8 mouse cellular contexts compared by ENCODE assay signal in the genomic region with DNA sequence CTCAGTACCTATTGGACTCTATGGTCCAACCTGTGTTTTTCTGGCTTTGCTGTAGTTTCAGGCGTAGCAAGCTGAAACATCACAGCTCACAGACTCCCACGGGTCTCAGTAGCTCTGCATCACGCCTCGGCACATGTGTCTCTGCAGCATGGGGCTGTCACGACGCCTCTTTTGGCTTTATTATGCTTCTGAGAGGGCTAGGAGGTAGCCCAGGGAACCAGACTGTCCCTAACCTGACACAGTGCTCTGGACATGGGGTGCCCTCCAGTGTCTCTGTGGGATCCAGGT. TPM values are rescaled to one million over a fixed set of nuclear protein-coding genes. Genes with fewer than 3 reads are reported as not detected.
DNase-seq lines count a peak whose midpoint lies in the region; ATAC-seq and TF ChIP-seq lines count a peak whose summit lies in the region.

No protein-coding gene starts in this region.

- no peaks in the 10 kb centered on the region for H3K27me3 ChIP-seq in heart, embryonic 13.5 days (replicated peaks)
- no peaks in the 10 kb centered on the region for H3K27me3 ChIP-seq in C2C12 (ENCODE audit: control insufficient read depth, insufficient read depth, insufficient read length)
- no peaks in the 10 kb centered on the region for H3K27me3 ChIP-seq in forebrain, embryonic 14.5 days (replicated peaks; ENCODE audit: control insufficient read depth, insufficient read depth, low read length)
- no peaks in the 10 kb centered on the region for H3K27me3 ChIP-seq in limb, embryonic 11.5 days (ENCODE audit: control insufficient read depth, insufficient read depth, low read length)
- no peaks in the 10 kb centered on the region for H3K27me3 ChIP-seq in splenic B cell, adult 2 months (ENCODE audit: control insufficient read depth, insufficient read depth, low read length, poor library complexity, severe bottlenecking)

- ATAC-seq in heart, embryonic 13.5 days (ENCODE audit: extremely low read depth, insufficient number of reproducible peaks, low FRiP score, low TSS enrichment) = no peak
- ATAC-seq in forebrain, embryonic 14.5 days = no peak
- no peak for ATAC-seq in limb, embryonic 11.5 days (ENCODE audit: insufficient number of reproducible peaks, low FRiP score, low TSS enrichment, low read depth)
- no peak for ATAC-seq in granulocyte monocyte progenitor cell, adult 5-6 weeks (replicated peaks; ENCODE audit: poor library complexity, severe bottlenecking)

- peaks cover 51% of the 10 kb centered on the region for H3K36me3 ChIP-seq in heart, embryonic 13.5 days
- peaks cover 23% of the 10 kb centered on the region for H3K36me3 ChIP-seq in C2C12 (ENCODE audit: control insufficient read depth, insufficient read depth)
- peaks cover 35% of the 10 kb centered on the region for H3K36me3 ChIP-seq in forebrain, embryonic 14.5 days (ENCODE audit: control insufficient read depth, insufficient read depth, low read length)
- peaks cover 25% of the 10 kb centered on the region for H3K36me3 ChIP-seq in limb, embryonic 11.5 days (ENCODE audit: control insufficient read depth, insufficient read depth, low read length)
- H3K36me3 ChIP-seq in splenic B cell, adult 2 months (ENCODE audit: control insufficient read depth, insufficient read depth, low read length, poor library complexity, severe bottlenecking) = peaks cover 8% of the 10 kb centered on the region

- H3K4me1 ChIP-seq in heart, embryonic 13.5 days = peaks cover 53% of the 10 kb centered on the region
- peaks cover 19% of the 10 kb centered on the region; the same call in 1 of the 2 replicates for H3K4me1 ChIP-seq in forebrain, embryonic 14.5 days (ENCODE audit: control insufficient read depth, insufficient read depth, low read length)
- peaks cover 33% of the 10 kb centered on the region for H3K4me1 ChIP-seq in limb, embryonic 11.5 days (ENCODE audit: control insufficient read depth, insufficient read depth, low read length)

- H3K9ac ChIP-seq in heart, embryonic 13.5 days = peak overlapping the region; percentile 98
- H3K9ac ChIP-seq in forebrain, embryonic 14.5 days (ENCODE audit: low read length) = 0 out of 2 replicates have a peak overlapping the region, but pooled peaks have one; percentile 0
- peak overlapping the region; percentile 56; the same call in 1 of the 2 replicates for H3K9ac ChIP-seq in limb, embryonic 11.5 days (ENCODE audit: low read length)

- WGBS in heart, embryonic 13.5 days = 52% methylated on average over 6 of the region's 6 CpGs
- WGBS in forebrain, embryonic 14.5 days = 77% methylated on average over 6 of the region's 6 CpGs
- 24% methylated on average over 6 of the region's 6 CpGs for WGBS in limb, embryonic 11.5 days

- H3K79me2 ChIP-seq in C2C12 (ENCODE audit: control insufficient read depth, insufficient read depth) = peaks cover 55% of the 10 kb centered on the region

- peaks cover 29% of the 10 kb centered on the region for H3K79me3 ChIP-seq in C2C12 (ENCODE audit: low read depth)

- DNase-seq in heart, postnatal 25 days (ENCODE audit: low spot score) = no peak
- DNase-seq in forebrain, embryonic 14.5 days (ENCODE audit: low spot score) = no peak
- no peak for DNase-seq in limb, embryonic 11.5 days (ENCODE audit: low spot score)
- peak; percentile 27 for DNase-seq in splenic B cell, adult 2 months (ENCODE audit: low read depth, low spot score)
- DNase-seq in c-Kit-positive CD71-positive TER-119-positive erythroid progenitor cells, embryonic 14.5 days (ENCODE audit: low spot score) = no peak

- peak overlapping the region; percentile 12 for H3ac ChIP-seq in C2C12 (ENCODE audit: control insufficient read depth, insufficient read length, low read depth)

- intact Hi-C loops in heart, postnatal 25 days (cut with DNase I) = loop anchor here (1.0 to 5.0 kb wide), 3 partner anchors 13 to 64 kb away; no protein-coding TSS in a partner anchor

- H3K9me3 ChIP-seq in heart, embryonic 13.5 days = no peaks in the 10 kb centered on the region
- H3K9me3 ChIP-seq in forebrain, embryonic 14.5 days (replicated peaks; ENCODE audit: control insufficient read depth, low read length) = no peaks in the 10 kb centered on the region
- H3K9me3 ChIP-seq in limb, embryonic 11.5 days (ENCODE audit: control insufficient read depth, low read length) = no peaks in the 10 kb centered on the region

- peak overlapping the region; percentile 80 for H3K27ac ChIP-seq in heart, embryonic 13.5 days (replicated peaks)
- no peak overlapping the region for H3K27ac ChIP-seq in forebrain, embryonic 14.5 days (ENCODE audit: low read depth, low read length)
- H3K27ac ChIP-seq in limb, embryonic 11.5 days (replicated peaks; ENCODE audit: low read depth, low read length) = peak overlapping the region; percentile 42; the same call in 1 of the 2 replicates

- no peak for TF ChIP-seq CTCF in C2C12 (IDR thresholded peaks at IDR 0.05; ENCODE audit: control insufficient read depth, insufficient read depth, insufficient read length)

- H3K4me2 ChIP-seq in heart, embryonic 13.5 days = peak overlapping the region; percentile 99
- H3K4me2 ChIP-seq in forebrain, embryonic 14.5 days (ENCODE audit: low read length) = peak overlapping the region; percentile 7; the same call in 1 of the 2 replicates
- H3K4me2 ChIP-seq in limb, embryonic 11.5 days (ENCODE audit: low read depth, severe bottlenecking) = peak overlapping the region; percentile 87

- peak overlapping the region; percentile 95 for H3K4me3 ChIP-seq in heart, embryonic 13.5 days
- no peak overlapping the region for H3K4me3 ChIP-seq in C2C12 (ENCODE audit: insufficient read depth, poor library complexity, severe bottlenecking)
- H3K4me3 ChIP-seq in forebrain, embryonic 14.5 days (ENCODE audit: low read depth, low read length) = no peak overlapping the region
- H3K4me3 ChIP-seq in limb, embryonic 11.5 days (ENCODE audit: low read depth, low read length) = peak overlapping the region; percentile 81

TF ChIP-seq in C2C12, 6 proteins besides CTCF, POLR2A, EP300 and RAD21:
- TF ChIP-seq FOSL1 (IDR thresholded peaks at IDR 0.05; ENCODE audit: insufficient read depth, low read length, poor library complexity, severe bottlenecking) = no peak
- no peak for TF ChIP-seq MYOD1 (IDR thresholded peaks at IDR 0.05; ENCODE audit: control insufficient read depth, insufficient read length, low read depth)
- TF ChIP-seq CEBPB (IDR thresholded peaks at IDR 0.05; ENCODE audit: low read depth) = no peak

RNA-seq across cellular contexts. Expression of a gene that starts 2.9 kb away (rescaled TPM):
- 8.6 and 10.4 TPM in 2 replicates for polyA plus RNA-seq in heart, embryonic 13.5 days (2015; fragmentation: Nextera tagmentation; extraction: Ambion mirVana)
- 10 to 100 TPM; 43.6 to 67.0 TPM for total RNA-seq in heart, postnatal 25 days (2021)
- 11.0 TPM for polyA plus RNA-seq in C2C12 (2012; fragmentation: generic; extraction: Trizol)
- 10.2 and 11.3 TPM in 2 replicates for polyA plus RNA-seq in forebrain, embryonic 14.5 days (2014; fragmentation: Nextera tagmentation; extraction: Ambion mirVana)
- polyA plus RNA-seq in limb, embryonic 11.5 days (2014; fragmentation: Nextera tagmentation; extraction: Ambion mirVana) = 63.4 and 67.4 TPM in 2 replicates
- total RNA-seq in granulocyte monocyte progenitor cell, adult 5-6 weeks (2014; fragmentation: Nextera tagmentation) = 44.7 and 46.2 TPM in 2 replicates
- total RNA-seq in granulocyte monocyte progenitor cell, adult 5-6 weeks (2017) = 13.0 and 14.0 TPM in 2 replicates

RNA-seq across cellular contexts. Expression of a gene that starts 57.9 kb away (rescaled TPM):
- polyA plus RNA-seq in heart, embryonic 13.5 days (2015; fragmentation: Nextera tagmentation; extraction: Ambion mirVana) = 659 and 696 TPM in 2 replicates
- 100 to 1,000 TPM; 296 to 309 TPM for total RNA-seq in heart, postnatal 25 days (2021)
- 72.9 TPM for polyA plus RNA-seq in C2C12 (2012; fragmentation: generic; extraction: Trizol)
- polyA plus RNA-seq in forebrain, embryonic 14.5 days (2014; fragmentation: Nextera tagmentation; extraction: Ambion mirVana) = 718 and 924 TPM in 2 replicates
- polyA plus RNA-seq in limb, embryonic 11.5 days (2014; fragmentation: Nextera tagmentation; extraction: Ambion mirVana) = 1,049 and 1,075 TPM in 2 replicates
- 2,290 and 2,982 TPM in 2 replicates for total RNA-seq in granulocyte monocyte progenitor cell, adult 5-6 weeks (2014; fragmentation: Nextera tagmentation)
- total RNA-seq in granulocyte monocyte progenitor cell, adult 5-6 weeks (2017) = 1,520 and 1,547 TPM in 2 replicates

Comparison
In these comparisons a context has a peak if more than half of its experiments do, and no peak if none do; other contexts are left out.
1. H3K4me2 ChIP-seq: peak in every context shown above with its lines; median percentile 99 in heart, embryonic 13.5 days; 87 in limb, embryonic 11.5 days; 7 in forebrain, embryonic 14.5 days.
2. H3K4me3 ChIP-seq: peak in heart, embryonic 13.5 days (single experiment) and limb, embryonic 11.5 days (single experiment); none in C2C12 (single experiment) and forebrain, embryonic 14.5 days (single experiment).
3. H3K9ac ChIP-seq: peak in every context shown above with its lines; median percentile 98 in heart, embryonic 13.5 days; 56 in limb, embryonic 11.5 days; 0 in forebrain, embryonic 14.5 days.